Mouse (Mus musculus) intestine, embryonic 14.5 days (tissue): ENCODE data around the gene Fermt3. TPM values are rescaled to one million over a fixed set of nuclear protein-coding genes. Genes with fewer than 3 reads are reported as not detected.

Experiments used
- ATAC-seq: fragments of 200-750 bp; cut with Nextera tagmentation; replicated peaks from 2 replicates; pipeline ENCODE4 v1.8.0; 2017; ENCODE audit warnings: low read depth, moderate number of reproducible peaks, moderate TSS enrichment, moderate library complexity; ENCODE audit not compliant: low FRiP score, low TSS enrichment
- DNase-seq: peaks from one replicate; pipeline ENCODE4 v3.0.0-alpha.2; 2018; ENCODE audit warnings: low spot score
- H3K27ac ChIP-seq: fragments of 300-500 bp; sonication (generic); 2 replicates; pipeline ENCODE4 v1.5.1; 2014; ENCODE audit warnings: low read depth, mild to moderate bottlenecking, control low read depth
- H3K27me3 ChIP-seq: fragments of 300-500 bp; sonication (generic); replicated peaks from 2 replicates; pipeline ENCODE4 v1.6.1; 2014; ENCODE audit warnings: low read length, control low read depth; ENCODE audit not compliant: control insufficient read depth, insufficient read depth
- H3K36me3 ChIP-seq: fragments of 300-500 bp; sonication (generic); 2 replicates; pipeline ENCODE4 v1.6.1; 2014; ENCODE audit warnings: low read length, control low read depth; ENCODE audit not compliant: control insufficient read depth, insufficient read depth
- H3K4me1 ChIP-seq: fragments of 300-500 bp; sonication (generic); replicated peaks from 2 replicates; pipeline ENCODE4 v1.6.1; 2014; ENCODE audit warnings: low read length, control low read depth, mixed read lengths; ENCODE audit not compliant: control insufficient read depth, insufficient read depth
- H3K4me2 ChIP-seq: fragments of 300-500 bp; sonication (generic); 2 replicates; pipeline ENCODE4 v1.6.1; 2014; ENCODE audit warnings: low read length
- H3K4me3 ChIP-seq: fragments of 300-500 bp; sonication (generic); 2 replicates; pipeline ENCODE4 v1.5.1; 2014; ENCODE audit warnings: low read depth, low read length, control low read depth, mixed read lengths
- H3K9ac ChIP-seq: fragments of 300-500 bp; sonication (generic); 2 replicates; pipeline ENCODE4 v1.6.1; 2014; ENCODE audit warnings: mild to moderate bottlenecking, low read length
- H3K9me3 ChIP-seq: fragments of 300-500 bp; sonication (generic); 2 replicates; pipeline ENCODE4 v1.6.1; 2016; ENCODE audit warnings: low read length, control low read depth; ENCODE audit not compliant: control insufficient read depth
- WGBS: fragments of 180-500 bp; shearing (Covaris S2); extraction: QIAGEN DNeasy Blood & Tissue Kit; methylation state at CpG from one replicate; pipeline ENCODE4 v1.1.7; 2014; 5-methylcytosine and 5-hydroxymethylcytosine counted together
- polyA plus RNA-seq: library from polyadenylated mRNA; unstranded; fragments of >200 nt; fragmentation: Nextera tagmentation; extraction: Ambion mirVana; gene quantifications from 2 replicates; pipeline ENCODE4 v1.2.1, GENCODE M21; 2014

The Fermt3 gene
- polyA plus RNA-seq, 1 experiment from 2014 or later, result 7.3 TPM

DNA sequence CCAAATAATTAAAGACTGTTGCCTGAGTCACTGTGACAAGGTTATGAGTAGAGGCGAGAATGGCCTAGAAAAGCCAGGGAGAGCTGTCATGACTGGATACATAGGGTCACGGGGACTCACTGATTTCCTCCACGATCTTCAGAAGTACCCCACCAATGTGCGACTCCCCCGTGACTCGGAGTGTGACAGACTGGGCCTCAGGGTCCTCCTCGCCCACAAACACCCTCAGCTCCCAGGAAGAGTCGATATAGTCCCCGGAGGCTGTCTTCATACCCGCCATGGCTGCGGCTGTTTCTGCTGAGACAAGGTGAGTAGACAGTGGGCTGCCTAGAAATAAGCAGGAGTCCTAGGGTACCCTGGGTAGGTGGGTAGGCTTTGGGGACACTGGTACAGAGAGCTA lies 723 bp downstream of the Fermt3 start:
- H3K27me3 ChIP-seq, result no peaks in the 10 kb centered on the region
- no peak overlapping the region for H3K9ac ChIP-seq
- H3K4me3 ChIP-seq, result no peak overlapping the region
- WGBS, result 88% methylated on average over 11 of the region's 11 CpGs
- no peak for DNase-seq
- H3K4me2 ChIP-seq, result no peak overlapping the region
- no peaks in the 10 kb centered on the region for H3K4me1 ChIP-seq
- peaks cover 52% of the 10 kb centered on the region for H3K36me3 ChIP-seq
- H3K9me3 ChIP-seq, result no peaks in the 10 kb centered on the region
- no peak overlapping the region for H3K27ac ChIP-seq
- no peak for ATAC-seq

DNA sequence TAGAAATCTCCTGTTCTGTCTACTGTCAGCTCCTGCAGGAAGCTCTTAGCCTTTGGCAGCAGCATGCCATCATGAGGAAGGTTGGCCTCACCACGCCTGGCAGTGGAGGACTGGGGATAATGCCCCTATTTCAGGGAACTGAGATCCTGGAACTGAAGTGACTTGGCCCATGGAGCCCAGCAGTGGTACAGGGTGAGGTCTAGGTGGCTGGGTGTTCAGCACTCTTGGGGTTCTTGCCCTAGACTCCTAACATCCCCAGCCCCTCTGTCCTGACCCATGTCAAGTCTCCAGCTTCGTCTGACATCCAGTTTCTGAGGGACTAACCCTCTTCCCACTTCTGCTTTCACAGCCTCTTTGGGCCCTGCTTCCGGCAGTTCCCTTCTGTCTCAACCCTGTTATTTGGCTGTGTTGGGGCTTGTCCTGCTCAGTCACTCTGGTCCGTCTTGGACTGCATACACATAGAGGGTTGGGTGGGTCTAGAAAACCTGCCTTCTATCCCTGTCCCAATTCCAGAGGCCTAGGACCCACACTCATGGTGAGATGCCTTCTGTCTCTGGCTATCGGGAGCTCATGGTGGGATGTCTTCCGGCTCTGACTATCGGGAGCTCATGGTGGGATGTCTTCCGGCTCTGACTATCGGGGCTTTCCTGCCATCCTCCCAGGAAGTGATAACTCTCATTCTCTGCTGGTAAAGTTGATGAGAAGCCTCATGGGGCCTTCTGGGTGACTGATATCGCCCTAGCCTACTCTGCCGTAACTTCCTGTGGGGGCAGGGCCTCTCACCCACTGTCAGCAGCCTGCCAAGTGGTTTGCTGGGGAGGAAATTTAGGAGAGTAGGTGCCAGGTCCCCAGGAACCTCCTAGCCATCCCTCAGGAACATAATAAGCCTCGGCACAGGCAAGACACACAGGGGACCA lies 1.5 kb downstream of the Fermt3 start:
- DNase-seq (no peak), ATAC-seq (no peak)
- Histone ChIP-seq H3K27ac (no peak overlapping the region), H3K4me3 (no peak overlapping the region), H3K4me1 (no peaks in the 10 kb centered on the region), H3K4me2 (no peak overlapping the region), H3K9ac (no peak overlapping the region), H3K36me3 (peaks cover 45% of the 10 kb centered on the region), H3K9me3 (no peaks in the 10 kb centered on the region), H3K27me3 (no peaks in the 10 kb centered on the region)
- 75% methylated on average over 12 of the region's 12 CpGs for WGBS

DNA sequence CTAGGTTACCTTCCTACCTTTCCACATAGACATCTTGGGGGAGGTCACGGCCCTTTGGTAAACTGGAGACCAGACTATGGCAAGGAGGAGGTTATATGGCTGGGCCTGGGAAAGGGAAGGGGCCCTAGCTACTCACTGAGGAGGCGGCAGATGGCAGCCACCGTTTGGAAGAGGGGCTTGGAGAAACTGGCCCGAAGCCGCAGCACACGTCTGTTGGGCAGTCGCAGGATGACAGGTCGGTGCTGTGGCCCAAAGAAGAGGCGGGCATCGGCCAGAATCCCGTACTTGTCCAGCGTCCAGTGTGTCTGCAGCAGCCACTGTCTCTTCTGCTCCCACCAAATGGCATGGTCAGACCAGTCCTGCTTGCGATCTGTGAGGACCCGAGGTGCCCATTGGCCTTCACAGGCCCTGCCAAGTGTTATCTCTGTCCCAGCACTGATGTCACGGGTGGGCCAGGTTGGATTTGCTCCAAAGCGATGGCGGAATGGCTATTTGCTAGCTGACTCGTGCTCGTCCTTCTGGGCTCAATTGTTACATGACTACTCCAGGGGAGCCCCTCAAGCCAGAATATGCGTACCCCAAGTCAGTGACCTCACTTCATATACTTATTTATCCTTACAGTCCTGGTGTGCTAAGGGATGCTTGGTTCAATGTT lies 4.7 kb downstream of the Fermt3 start:
- 92% methylated on average over 20 of the region's 20 CpGs for WGBS
- DNase-seq (no peak), ATAC-seq (no peak)
- H3K4me2 ChIP-seq, result no peak overlapping the region
- peaks cover 13% of the 10 kb centered on the region for H3K36me3 ChIP-seq
- H3K27ac ChIP-seq, result no peak overlapping the region
- H3K27me3 ChIP-seq, result no peaks in the 10 kb centered on the region
- no peak overlapping the region for H3K9ac ChIP-seq
- H3K4me3 ChIP-seq, result no peak overlapping the region
- no peaks in the 10 kb centered on the region for H3K4me1 ChIP-seq
- no peaks in the 10 kb centered on the region for H3K9me3 ChIP-seq

DNA sequence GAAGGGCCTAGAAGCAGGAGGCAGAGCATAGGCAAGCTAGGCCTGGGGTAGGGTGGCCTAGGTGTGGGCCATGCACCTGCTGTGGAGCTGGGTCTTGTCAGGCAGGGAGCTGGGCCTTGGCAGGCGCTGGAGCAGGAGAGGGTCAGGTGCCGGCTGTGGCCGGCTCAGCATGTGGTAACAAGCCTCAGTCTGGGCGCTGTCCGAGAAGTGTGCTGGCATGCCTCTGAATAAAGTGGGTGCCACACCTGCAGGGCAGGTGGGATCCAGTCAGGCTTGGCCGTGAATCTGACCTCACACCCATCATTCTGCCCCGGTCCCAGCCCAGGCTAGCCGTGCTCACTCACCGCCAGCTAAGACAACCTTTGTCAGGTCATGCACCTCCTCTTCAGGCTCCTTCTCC lies 5.3 kb downstream of the Fermt3 start:
- WGBS, result 81% methylated on average over 9 of the region's 9 CpGs
- DNase-seq (no peak), ATAC-seq (no peak)
- no peaks in the 10 kb centered on the region for H3K4me1 ChIP-seq
- no peak overlapping the region for H3K4me2 ChIP-seq
- H3K27ac ChIP-seq, result no peak overlapping the region
- no peak overlapping the region for H3K9ac ChIP-seq
- no peak overlapping the region for H3K4me3 ChIP-seq
- no peaks in the 10 kb centered on the region for H3K27me3 ChIP-seq
- no peaks in the 10 kb centered on the region for H3K9me3 ChIP-seq
- H3K36me3 ChIP-seq, result peaks cover 7% of the 10 kb centered on the region

DNA sequence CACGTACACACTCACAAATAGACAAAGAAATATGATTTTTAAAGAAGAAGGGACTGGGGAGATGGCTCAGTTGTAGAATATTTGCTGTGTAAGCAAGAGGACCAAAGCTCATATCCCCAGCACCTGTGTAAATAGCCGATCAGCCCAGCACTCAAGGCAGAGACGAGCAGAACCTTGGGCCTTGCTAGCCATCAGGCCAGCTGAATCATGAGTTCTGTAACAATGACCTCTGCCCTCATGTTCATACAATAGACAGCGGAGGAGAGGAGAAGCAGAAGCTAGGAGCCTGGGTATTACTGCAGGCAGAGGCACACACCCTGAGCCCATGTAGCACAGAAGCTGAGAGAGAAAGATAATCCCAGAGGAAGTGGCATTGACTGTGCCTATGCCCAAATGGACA lies 6.8 kb downstream of the Fermt3 start:
- H3K27ac ChIP-seq, result no peak overlapping the region
- no peak overlapping the region for H3K9ac ChIP-seq
- no peaks in the 10 kb centered on the region for H3K4me1 ChIP-seq
- no peak overlapping the region for H3K4me2 ChIP-seq
- 73% methylated on average over 4 of the region's 4 CpGs for WGBS
- DNase-seq (no peak), ATAC-seq (no peak)
- no peaks in the 10 kb centered on the region; the same call in 1 of the 2 replicates for H3K36me3 ChIP-seq
- H3K9me3 ChIP-seq, result no peaks in the 10 kb centered on the region
- no peak overlapping the region for H3K4me3 ChIP-seq
- H3K27me3 ChIP-seq, result no peaks in the 10 kb centered on the region

DNA sequence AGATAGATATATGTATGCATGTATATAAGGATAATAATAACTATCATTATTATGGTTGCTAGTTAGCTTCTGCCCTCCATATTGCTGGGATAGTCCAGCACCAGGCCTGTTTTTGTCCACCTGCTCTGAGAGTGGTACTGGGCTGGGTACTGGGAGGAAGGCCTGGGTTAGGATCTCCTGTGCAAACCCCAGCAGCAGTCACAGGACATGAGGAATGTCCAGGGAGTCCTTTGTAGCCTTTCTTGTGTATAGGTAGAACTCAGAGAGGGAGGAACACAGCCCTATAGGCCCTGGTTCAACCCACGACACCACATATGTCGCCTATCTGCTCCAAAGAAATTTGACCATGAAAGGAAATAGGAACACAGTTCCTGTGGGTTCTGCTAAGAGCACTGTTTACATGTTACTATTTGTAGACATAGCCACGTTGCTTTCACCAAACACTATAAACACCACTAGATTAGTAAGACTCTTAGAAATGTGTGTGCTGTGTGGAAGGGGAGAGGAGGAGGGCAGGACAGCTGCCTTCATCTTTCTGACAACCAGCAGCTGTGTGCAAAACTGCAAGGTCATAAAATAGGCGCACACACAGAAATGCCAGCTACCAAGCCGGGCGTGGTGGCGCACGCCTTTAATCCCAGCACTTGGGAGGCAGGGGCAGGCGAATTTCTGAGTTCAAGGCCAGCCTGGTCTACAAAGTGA lies 12.2 kb downstream of the Fermt3 start:
- H3K9me3 ChIP-seq, result no peaks in the 10 kb centered on the region
- no peak overlapping the region for H3K4me2 ChIP-seq
- no peak for DNase-seq
- H3K9ac ChIP-seq, result no peak overlapping the region
- 69% methylated on average over 9 of the region's 9 CpGs for WGBS
- ATAC-seq, result no peak
- no peak overlapping the region for H3K4me3 ChIP-seq
- peak overlapping the region; percentile 47; the same call in 1 of the 2 replicates for H3K27ac ChIP-seq
- H3K36me3 ChIP-seq, result no peaks in the 10 kb centered on the region
- H3K4me1 ChIP-seq, result 0 out of 2 replicates have a peak, but pooled peaks cover 6% of the 10 kb centered on the region
- H3K27me3 ChIP-seq, result no peaks in the 10 kb centered on the region

DNA sequence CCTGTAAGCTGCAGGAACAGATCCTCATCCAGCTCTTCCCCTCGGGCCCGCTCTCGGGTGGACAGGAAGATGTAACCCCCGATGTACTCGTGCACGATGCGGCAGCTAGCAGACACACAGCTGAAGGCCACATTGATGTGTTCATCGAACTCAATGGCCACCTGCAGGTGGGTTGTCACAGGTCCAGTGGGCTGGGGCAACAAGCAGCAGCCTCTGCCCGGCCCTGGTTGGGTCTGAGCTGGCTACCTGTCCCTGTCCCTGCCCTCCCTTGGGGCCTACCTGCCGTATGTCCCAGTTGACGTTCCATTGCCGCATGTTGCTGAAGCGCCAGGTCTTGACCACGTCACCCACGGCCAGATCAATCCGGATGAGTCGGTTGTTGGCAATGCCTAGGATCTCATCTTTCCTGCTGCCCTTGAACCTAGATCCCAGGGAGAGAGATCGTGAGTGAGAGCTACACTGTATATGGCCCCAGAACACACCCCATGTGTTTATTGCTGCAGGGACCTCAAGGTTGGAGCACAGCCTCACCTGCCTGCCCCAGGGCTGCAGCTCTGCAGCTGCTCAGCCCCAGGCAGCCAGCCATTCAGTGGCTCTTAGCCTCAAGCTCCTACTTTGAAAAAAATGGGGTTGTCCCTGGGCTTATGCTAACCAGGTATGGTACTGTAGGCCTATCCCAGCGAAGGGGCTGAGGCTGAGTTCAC lies 19.8 kb downstream of the Fermt3 start:
- no peaks in the 10 kb centered on the region for H3K27me3 ChIP-seq
- no peak overlapping the region for H3K4me3 ChIP-seq
- H3K4me2 ChIP-seq, result no peak overlapping the region
- DNase-seq, result no peak
- peaks cover 17% of the 10 kb centered on the region; the same call in 1 of the 2 replicates for H3K36me3 ChIP-seq
- 89% methylated on average over 19 of the region's 19 CpGs for WGBS
- H3K4me1 ChIP-seq, result peaks cover 12% of the 10 kb centered on the region
- no peak overlapping the region for H3K9ac ChIP-seq
- no peak for ATAC-seq
- 0 out of 2 replicates have a peak, but pooled peaks cover 4% of the 10 kb centered on the region for H3K9me3 ChIP-seq
- H3K27ac ChIP-seq, result no peak overlapping the region

DNA sequence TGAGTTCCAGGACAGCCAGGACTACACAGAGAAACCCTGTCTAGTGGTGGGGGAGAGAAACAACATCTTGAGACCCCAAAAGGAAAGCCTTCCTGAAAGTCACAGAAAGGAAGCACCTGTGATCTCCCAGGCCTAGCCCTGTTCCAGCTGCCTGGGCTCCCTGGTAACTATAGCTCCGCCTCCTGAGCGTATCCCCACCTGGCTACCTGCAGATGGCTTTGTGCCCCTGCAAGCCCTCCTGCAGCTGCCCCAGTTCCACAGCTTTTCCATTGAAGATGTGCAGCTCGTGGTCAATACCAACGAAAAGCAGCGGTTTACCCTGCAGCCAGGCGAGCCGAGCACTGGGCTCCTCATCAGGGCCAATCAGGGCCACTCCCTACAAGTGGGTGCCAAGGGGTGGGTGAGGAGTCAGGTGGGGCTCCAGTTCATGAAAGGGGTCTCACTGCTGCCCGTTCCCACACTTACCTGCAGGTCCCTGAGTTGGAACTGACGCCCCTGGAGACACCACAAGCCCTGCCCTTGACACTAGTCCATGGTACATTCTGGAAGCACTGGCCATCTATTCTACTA lies 21.5 kb downstream of the Fermt3 start:
- Histone ChIP-seq H3K36me3 (peaks cover 17% of the 10 kb centered on the region; the same call in 1 of the 2 replicates), H3K9ac (no peak overlapping the region), H3K4me2 (no peak overlapping the region), H3K4me3 (no peak overlapping the region), H3K9me3 (0 out of 2 replicates have a peak, but pooled peaks cover 4% of the 10 kb centered on the region), H3K27me3 (no peaks in the 10 kb centered on the region), H3K27ac (no peak overlapping the region), H3K4me1 (peaks cover 12% of the 10 kb centered on the region)
- 86% methylated on average over 9 of the region's 9 CpGs for WGBS
- ATAC-seq (no peak), DNase-seq (no peak)
